Comparison of ENCODE assay signal across 11 mouse cellular contexts in genomic region chr12:29723722-29724338, GRCm38 (mm10).
DNase-seq lines count a peak whose midpoint lies in the region; ATAC-seq and TF ChIP-seq lines count a peak whose summit lies in the region.
"Had no signal": no experiment of that assay in that cellular context is flagged by ENCODE, and none has a peak within 500 bp of the region (broad histone marks: within the 10 kb centered on the region; RNA-seq: fewer than 3 reads in every experiment).

No protein-coding gene starts in this region.

- TF ChIP-seq POLR2A in lung, adult 2 months (IDR thresholded peaks at IDR 0.05; ENCODE audit: borderline replicate concordance, extremely low read depth, low read depth, low read length), result no peak

- H3K27me3 ChIP-seq in hindbrain, embryonic 16.5 days (replicated peaks; ENCODE audit: control insufficient read depth, insufficient read depth, low read length), result no peaks in the 10 kb centered on the region
- no peaks in the 10 kb centered on the region for H3K27me3 ChIP-seq in midbrain, embryonic 14.5 days (ENCODE audit: control insufficient read depth, insufficient read depth, low read length)
- H3K27me3 ChIP-seq in intestine, postnatal 0 days (replicated peaks; ENCODE audit: control insufficient read depth, insufficient read depth, low read length), result no peaks in the 10 kb centered on the region

- H3K9ac ChIP-seq in hindbrain, embryonic 16.5 days (ENCODE audit: low read depth, low read length), result no peak overlapping the region
- H3K9ac ChIP-seq in midbrain, embryonic 14.5 days (replicated peaks; ENCODE audit: low read length), result no peak overlapping the region
- H3K9ac ChIP-seq in intestine, postnatal 0 days (ENCODE audit: low read depth, low read length), result no peak overlapping the region
- H3K9ac ChIP-seq: lung, embryonic 14.5 days had no signal

- no peak overlapping the region for H3K4me3 ChIP-seq in hindbrain, embryonic 16.5 days (ENCODE audit: low read length)
- H3K4me3 ChIP-seq in midbrain, embryonic 14.5 days (replicated peaks; ENCODE audit: low read depth, low read length), result no peak overlapping the region
- no peak overlapping the region for H3K4me3 ChIP-seq in intestine, postnatal 0 days (ENCODE audit: low read depth, low read length)
- H3K4me3 ChIP-seq in lung, adult 2 months (replicated peaks; ENCODE audit: extremely low read depth, low read depth, low read length), result no peak overlapping the region
- H3K4me3 ChIP-seq: erythroblast, embryonic 14.5 days had no signal

- intact Hi-C loops in gastrocnemius, postnatal 14 days (cut with DNase I; ENCODE audit: low total_unique reads), result no loop called here

- ATAC-seq in hindbrain, embryonic 16.5 days, result peak; percentile 67
- ATAC-seq in midbrain, embryonic 14.5 days (ENCODE audit: low FRiP score, low TSS enrichment), result 0 out of 2 replicates have a peak, but pooled peaks have one; percentile 34
- ATAC-seq in intestine, postnatal 0 days, result no peak

- no peaks in the 10 kb centered on the region for H3K9me3 ChIP-seq in hindbrain, embryonic 16.5 days (ENCODE audit: control insufficient read depth, low read length)
- no peaks in the 10 kb centered on the region for H3K9me3 ChIP-seq in midbrain, embryonic 14.5 days (ENCODE audit: control insufficient read depth, low read length)
- H3K9me3 ChIP-seq in intestine, postnatal 0 days (ENCODE audit: control insufficient read depth), result no peaks in the 10 kb centered on the region

- peak overlapping the region; percentile 32 for H3K4me2 ChIP-seq in hindbrain, embryonic 16.5 days (ENCODE audit: low read length)
- no peak overlapping the region for H3K4me2 ChIP-seq in midbrain, embryonic 14.5 days (ENCODE audit: low read length)
- H3K4me2 ChIP-seq in intestine, postnatal 0 days (replicated peaks; ENCODE audit: low read depth), result no peak overlapping the region
- H3K4me2 ChIP-seq: lung, embryonic 14.5 days had no signal

- no peak for TF ChIP-seq CTCF in intestine, postnatal 0 days (IDR thresholded peaks at IDR 0.05; ENCODE audit: low read depth)
- no peak for TF ChIP-seq CTCF in lung, adult 2 months (IDR thresholded peaks at IDR 0.05; ENCODE audit: insufficient read depth, low read length)

- no peaks in the 10 kb centered on the region for H3K36me3 ChIP-seq in hindbrain, embryonic 16.5 days (ENCODE audit: control insufficient read depth, insufficient read depth, low read length)
- no peaks in the 10 kb centered on the region for H3K36me3 ChIP-seq in midbrain, embryonic 14.5 days (ENCODE audit: control insufficient read depth, insufficient read depth, low read length)
- no peaks in the 10 kb centered on the region for H3K36me3 ChIP-seq in intestine, postnatal 0 days (ENCODE audit: control insufficient read depth, insufficient read depth)

- peaks cover 13% of the 10 kb centered on the region for H3K4me1 ChIP-seq in hindbrain, embryonic 16.5 days (ENCODE audit: control insufficient read depth, insufficient read depth, low read depth, low read length)
- peaks cover 8% of the 10 kb centered on the region; the same call in 1 of the 2 replicates for H3K4me1 ChIP-seq in midbrain, embryonic 14.5 days (ENCODE audit: control insufficient read depth, insufficient read depth, low read length)
- no peaks in the 10 kb centered on the region for H3K4me1 ChIP-seq in intestine, postnatal 0 days (replicated peaks; ENCODE audit: control insufficient read depth, insufficient read depth, low read length)
- no peaks in the 10 kb centered on the region for H3K4me1 ChIP-seq in lung, adult 2 months (ENCODE audit: control insufficient read depth, insufficient read depth, low read length)

- WGBS in hindbrain, embryonic 16.5 days, result 52% methylated on average over 17 of the region's 17 CpGs
- 58% methylated on average over 17 of the region's 17 CpGs for WGBS in midbrain, embryonic 14.5 days
- 88% methylated on average over 17 of the region's 17 CpGs for WGBS in intestine, postnatal 0 days
- 81% methylated on average over 17 of the region's 17 CpGs for WGBS in lung, adult 2 months

- peak; percentile 3 for DNase-seq in R1 (ENCODE audit: low read depth, low spot score)
- DNase-seq in cerebellum, adult 9-11 months, result peak; percentile 86
- peak; percentile 67 for DNase-seq in midbrain, embryonic 14.5 days
- no peak for DNase-seq in thymus, adult 18-20 months
- DNase-seq in gastrocnemius, postnatal 14 days, result no peak
- DNase-seq in lung, adult 2 months, result no peak
- DNase-seq: adrenal gland, adult 8-10 months; lung, embryonic 14.5 days had no signal

- peak overlapping the region; percentile 61 for H3K27ac ChIP-seq in hindbrain, embryonic 16.5 days (ENCODE audit: low read depth, low read length)
- H3K27ac ChIP-seq in midbrain, embryonic 14.5 days (replicated peaks; ENCODE audit: low read depth, low read length), result 0 out of 2 replicates have a peak overlapping the region, but pooled peaks have one; percentile 9
- no peak overlapping the region for H3K27ac ChIP-seq in intestine, postnatal 0 days (ENCODE audit: low read depth, low read length)

Comparison
In these comparisons a context has a peak if more than half of its experiments do, and no peak if none do; other contexts are left out.
1. DNase-seq: peak in R1 (single experiment), cerebellum, adult 9-11 months (single experiment) and midbrain, embryonic 14.5 days (single experiment); none in thymus, adult 18-20 months (0 of 2), gastrocnemius, postnatal 14 days (single experiment) and lung, adult 2 months (single experiment).